Mouse (Mus musculus) liver (tissue): ENCODE data around the gene Phf20.

ENCODE experiments used
- DNase-seq: peaks from one replicate; pipeline ENCODE4 v3.0.0-alpha.2; 2020; ENCODE audit warnings: mixed read lengths

The Phf20 gene

GRCm38 (mm10) chr2:156321538-156321937, 125.3 kb downstream of the Phf20 start:
- no peak for DNase-seq

GRCm38 (mm10) chr2:156324116-156324588, 127.9 kb downstream of the Phf20 start:
- DNase-seq: peak; percentile 54

- peak; percentile 62 for DNase-seq
These were observed 128.4 kb downstream of the Phf20 start for GRCm38 (mm10) chr2:156324681-156325080.

GRCm38 (mm10) chr2:156330681-156331080, 134.4 kb downstream of the Phf20 start:
- no peak for DNase-seq

GRCm38 (mm10) chr2:156331446-156331965, 135.2 kb downstream of the Phf20 start:
- no peak for DNase-seq

GRCm38 (mm10) chr2:156340078-156340477, 143.8 kb downstream of the Phf20 start:
- DNase-seq: no peak

GRCm38 (mm10) chr2:156344775-156345532, 148.7 kb downstream of the Phf20 start:
- no peak for DNase-seq

- DNase-seq: no peak
These were observed 152.5 kb downstream of the Phf20 start for GRCm38 (mm10) chr2:156348812-156349211.

GRCm38 (mm10) chr2:156349286-156349848, 153.1 kb downstream of the Phf20 start:
- DNase-seq: no peak

GRCm38 (mm10) chr2:156351243-156351642, 155.0 kb downstream of the Phf20 start:
- DNase-seq: peak; percentile 18

GRCm38 (mm10) chr2:156352413-156353165, 156.3 kb downstream of the Phf20 start:
- DNase-seq: no peak

- no peak for DNase-seq
These were observed 157.0 kb downstream of the Phf20 start for GRCm38 (mm10) chr2:156353265-156353692.

- DNase-seq: no peak
These were observed 159.8 kb downstream of the Phf20 start for GRCm38 (mm10) chr2:156356031-156356430.
